Mouse (Mus musculus): Measurements from ENCODE around the gene Dmac2.

DNA sequence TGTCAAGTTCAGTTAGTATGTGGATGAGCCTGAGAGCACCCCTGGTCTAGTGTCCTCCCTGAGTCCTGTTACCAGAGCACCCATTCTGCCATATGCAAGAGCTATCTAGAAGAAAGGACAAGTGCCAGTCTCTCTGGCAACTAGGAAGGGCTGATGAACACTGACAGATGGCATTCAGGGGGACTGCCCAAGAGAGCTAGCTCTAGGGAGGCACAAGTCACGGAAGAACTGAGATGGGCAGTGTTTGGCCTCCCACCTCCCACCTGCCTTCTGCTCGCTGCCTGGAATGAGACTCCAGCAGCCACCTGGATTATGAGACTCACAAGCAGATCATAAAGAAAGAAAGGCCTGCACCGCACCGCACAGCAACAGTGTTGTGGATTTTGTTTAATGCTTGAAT is 20.5 kb downstream of the Dmac2 start:
- TF ChIP-seq CTCF (IDR thresholded peaks at IDR 0.05; ENCODE audit: extremely low read depth, insufficient read depth, low read length) (no peak), POLR2A (IDR thresholded peaks at IDR 0.05; ENCODE audit: extremely low read depth, insufficient read depth, low read length) (no peak)
